Mouse (Mus musculus) central nervous system, embryonic 14 days (tissue): ENCODE data around the gene Alg12. TPM values are rescaled to one million over a fixed set of nuclear protein-coding genes. Genes with fewer than 3 reads are reported as not detected.

Experiments
- polyA plus RNA-seq: library from polyadenylated mRNA; depleted of rRNA; stranded (reverse); fragments of >200 nt; gene quantifications from 2 replicates; pipeline ENCODE4 v1.2.3, GENCODE M21; 2012; rRNA removed

Gene Alg12
- polyA plus RNA-seq: 12.4 and 14.8 TPM in 2 replicates

DNA sequence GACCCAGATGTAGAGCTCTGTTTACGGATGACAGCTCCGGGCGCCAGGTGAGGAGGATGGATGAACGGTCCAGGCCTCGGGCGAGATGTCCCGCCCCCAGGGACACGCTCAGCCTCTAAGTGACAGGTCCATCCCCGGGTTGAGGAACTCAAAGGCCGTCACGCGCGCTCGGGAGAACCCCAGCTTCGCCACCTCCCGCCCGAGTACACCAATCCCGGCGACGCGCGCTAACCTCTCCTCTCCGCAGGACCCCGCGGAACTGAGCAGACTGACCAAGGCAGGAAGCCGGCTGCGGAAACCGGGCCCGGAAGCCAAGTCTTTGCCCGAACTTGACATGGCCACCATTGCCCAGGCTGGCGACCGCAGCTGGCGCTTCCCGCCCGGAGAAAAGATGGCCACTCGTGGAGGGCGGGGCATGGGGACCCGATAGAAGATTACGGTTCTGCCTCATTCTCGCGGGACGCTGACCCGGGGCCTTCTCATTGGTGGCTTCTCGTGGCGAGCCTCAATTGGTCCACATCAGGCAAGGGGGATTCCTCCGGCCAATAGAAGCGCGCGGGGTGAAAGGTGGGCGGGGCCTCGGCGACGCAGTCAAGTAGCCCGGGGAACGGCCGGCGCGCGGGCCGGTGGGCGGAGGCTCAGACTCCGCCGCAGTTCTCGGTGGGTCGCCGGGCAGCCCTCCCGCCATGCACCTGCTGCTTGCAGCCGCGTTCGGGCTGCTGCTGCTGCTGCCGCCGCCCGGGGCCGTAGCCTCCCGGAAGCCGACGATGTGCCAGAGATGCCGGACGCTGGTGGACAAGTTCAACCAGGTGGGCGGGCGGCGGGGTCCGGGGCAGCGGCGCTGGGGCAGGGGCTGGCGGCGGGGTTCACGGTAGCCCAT lies at the start of gene Alg12, which contains the start of gene Creld2:
TSS of gene Alg12 (minus strand) at position 293 of the 880 bp plus-strand sequence.
TSS of gene Creld2 (plus strand) at position 621 of the 880 bp plus-strand sequence.

DNA sequence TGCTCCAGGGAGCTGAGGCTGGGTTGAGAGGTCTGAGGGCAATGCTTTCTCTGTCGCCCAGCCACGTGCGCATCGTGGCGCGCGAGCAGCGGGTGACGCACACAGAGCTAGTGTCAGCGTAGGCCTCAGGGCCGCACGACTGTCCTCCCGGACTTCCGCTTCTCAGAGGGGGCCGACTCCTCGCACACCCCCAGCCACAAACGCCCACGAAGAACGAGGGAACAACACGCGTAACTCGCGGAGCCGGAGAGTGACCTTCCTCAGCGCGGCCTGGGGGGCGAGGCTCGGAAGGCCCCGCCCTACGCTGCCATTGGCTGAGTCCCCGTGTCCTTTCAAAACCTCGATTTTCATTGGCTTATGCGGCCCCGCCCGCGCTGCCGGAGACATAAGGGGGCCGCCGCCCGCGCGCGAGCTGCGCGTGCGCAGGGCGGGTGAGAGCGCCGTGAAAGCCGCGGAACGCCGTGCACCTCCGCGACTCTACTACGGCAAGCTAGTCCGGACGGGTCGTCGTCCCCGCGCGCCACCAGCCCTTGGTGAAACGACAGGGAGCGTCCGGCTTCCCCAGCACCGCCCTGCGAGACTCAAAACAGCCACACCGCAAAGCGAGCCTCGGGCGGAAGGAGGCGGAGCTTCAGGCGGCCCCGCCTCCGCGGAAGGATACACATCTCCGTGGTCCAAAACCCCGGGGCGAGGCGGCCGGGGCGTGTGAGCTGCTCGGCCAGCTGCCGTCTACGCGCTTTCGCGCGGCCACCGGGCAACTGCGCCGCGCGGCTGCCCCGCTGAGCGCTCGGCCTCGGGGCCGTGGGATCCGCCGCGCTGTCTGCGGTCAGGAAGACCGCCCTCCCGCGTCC lies 42.9 kb upstream of the Alg12 start, which contains the start of gene Pim3:
TSS of gene Pim3 (plus strand) at position 415 of the 851 bp plus-strand sequence.

Other genes with a start within 250 kb of the Alg12 start
- not detected in 2 replicates for gene Zdhhc25, start 219.0 kb downstream of the Alg12 start, polyA plus RNA-seq
- gene Brd1, start 85.1 kb downstream of the Alg12 start, polyA plus RNA-seq: 32.7 and 34.6 TPM in 2 replicates
- 17.2 and 20.0 TPM in 2 replicates for gene Zbed4, start 67.7 kb downstream of the Alg12 start, polyA plus RNA-seq
- 51.8 and 62.9 TPM in 2 replicates for gene Creld2, start 328 bp upstream of the Alg12 start, polyA plus RNA-seq
- gene Pim3, start 42.9 kb upstream of the Alg12 start, polyA plus RNA-seq: 15.7 and 18.5 TPM in 2 replicates
- 0.29 and 0.53 TPM in 2 replicates for gene Ttll8, start 135.1 kb upstream of the Alg12 start, polyA plus RNA-seq
- gene Mlc1, start 159.7 kb upstream of the Alg12 start, polyA plus RNA-seq: 9.9 and 17.6 TPM in 2 replicates
- gene Mov10l1, start 163.6 kb upstream of the Alg12 start, polyA plus RNA-seq: not detected in 2 replicates
- gene Panx2, start 240.4 kb upstream of the Alg12 start, polyA plus RNA-seq: 12.5 and 14.4 TPM in 2 replicates